Mouse (Mus musculus): ENCODE data around the gene Srpr. TPM values are rescaled to one million over a fixed set of nuclear protein-coding genes. Genes with fewer than 3 reads are reported as not detected.

Gene Srpr
- polyA plus RNA-seq, 1 experiment from 2014 or later = 84.6 TPM

GRCm38 (mm10) chr9:35238371-35238770 lies 38.4 kb downstream of the Srpr start:
- WGBS = 97% methylated on average over 1 of the region's 1 CpGs
- DNase-seq (ENCODE audit: low spot score) = no peak

GRCm38 (mm10) chr9:35238915-35239571 lies 39.1 kb downstream of the Srpr start:
- Histone ChIP-seq H3K27me3 (replicated peaks; ENCODE audit: low read depth, poor library complexity, severe bottlenecking) (no peaks in the 10 kb centered on the region), H3K4me3 (no peak overlapping the region), H3K9me3 (no peaks in the 10 kb centered on the region), H3K36me3 (replicated peaks) (peaks cover 25% of the 10 kb centered on the region), H3K27ac (replicated peaks) (no peak overlapping the region), H3K4me1 (peaks cover 6% of the 10 kb centered on the region; the same call in 1 of the 2 replicates)
- no peak for DNase-seq (ENCODE audit: low spot score)
- WGBS = 67% methylated on average over 6 of the region's 6 CpGs

More at GRCm38 (mm10) chr9:35238371-35238770, 38.4 kb downstream of the Srpr start:
- no peak overlapping the region for H3K4me3 ChIP-seq
- peaks cover 31% of the 10 kb centered on the region for H3K36me3 ChIP-seq (replicated peaks)
- peaks cover 6% of the 10 kb centered on the region; the same call in 1 of the 2 replicates for H3K4me1 ChIP-seq
- no peaks in the 10 kb centered on the region for H3K27me3 ChIP-seq (replicated peaks; ENCODE audit: low read depth, poor library complexity, severe bottlenecking)
- no peak overlapping the region for H3K27ac ChIP-seq (replicated peaks)
- no peaks in the 10 kb centered on the region for H3K9me3 ChIP-seq

GRCm38 (mm10) chr9:35239734-35240133 lies 39.8 kb downstream of the Srpr start:
- Histone ChIP-seq H3K4me1 (peaks cover 6% of the 10 kb centered on the region; the same call in 1 of the 2 replicates), H3K4me3 (no peak overlapping the region), H3K36me3 (replicated peaks) (peaks cover 18% of the 10 kb centered on the region), H3K27me3 (replicated peaks; ENCODE audit: low read depth, poor library complexity, severe bottlenecking) (no peaks in the 10 kb centered on the region), H3K27ac (replicated peaks) (no peak overlapping the region), H3K9me3 (no peaks in the 10 kb centered on the region)
- WGBS = 72% methylated on average over 1 of the region's 1 CpGs
- no peak for DNase-seq (ENCODE audit: low spot score)

GRCm38 (mm10) chr9:35247405-35247804 lies 47.4 kb downstream of the Srpr start:
- Histone ChIP-seq H3K27me3 (replicated peaks; ENCODE audit: low read depth, poor library complexity, severe bottlenecking) (no peaks in the 10 kb centered on the region), H3K4me1 (no peaks in the 10 kb centered on the region), H3K9me3 (no peaks in the 10 kb centered on the region), H3K4me3 (no peak overlapping the region), H3K36me3 (replicated peaks) (0 out of 2 replicates have a peak, but pooled peaks cover 2% of the 10 kb centered on the region), H3K27ac (replicated peaks) (no peak overlapping the region)
- 93% methylated on average over 2 of the region's 2 CpGs for WGBS
- no peak for DNase-seq (ENCODE audit: low spot score)

- DNase-seq (ENCODE audit: low spot score) = no peak
- no peak overlapping the region for H3K27ac ChIP-seq (replicated peaks)
- no peak overlapping the region for H3K4me3 ChIP-seq
- no peaks in the 10 kb centered on the region for H3K27me3 ChIP-seq (replicated peaks; ENCODE audit: low read depth, poor library complexity, severe bottlenecking)
- H3K4me1 ChIP-seq = no peaks in the 10 kb centered on the region
- H3K36me3 ChIP-seq (replicated peaks) = 0 out of 2 replicates have a peak, but pooled peaks cover 2% of the 10 kb centered on the region
- H3K9me3 ChIP-seq = 0 out of 2 replicates have a peak, but pooled peaks cover 2% of the 10 kb centered on the region
Measured at GRCm38 (mm10) chr9:35249476-35249875, 49.5 kb downstream of the Srpr start.

- DNase-seq (ENCODE audit: low spot score) = no peak
- H3K4me3 ChIP-seq = no peak overlapping the region
- no peaks in the 10 kb centered on the region for H3K27me3 ChIP-seq (replicated peaks; ENCODE audit: low read depth, poor library complexity, severe bottlenecking)
- 94% methylated on average over 7 of the region's 7 CpGs for WGBS
- no peak overlapping the region for H3K27ac ChIP-seq (replicated peaks)
- peaks cover 23% of the 10 kb centered on the region for H3K36me3 ChIP-seq (replicated peaks)
- no peaks in the 10 kb centered on the region for H3K4me1 ChIP-seq
- H3K9me3 ChIP-seq = 0 out of 2 replicates have a peak, but pooled peaks cover 2% of the 10 kb centered on the region
Measured at GRCm38 (mm10) chr9:35257365-35257764, 57.4 kb downstream of the Srpr start.

GRCm38 (mm10) chr9:35262418-35262817 lies 62.4 kb downstream of the Srpr start:
- DNase-seq (ENCODE audit: low spot score) = no peak
- H3K27ac ChIP-seq (replicated peaks) = no peak overlapping the region
- H3K36me3 ChIP-seq (replicated peaks) = peaks cover 25% of the 10 kb centered on the region
- no peak overlapping the region for H3K4me3 ChIP-seq
- 82% methylated on average over 4 of the region's 4 CpGs for WGBS
- H3K27me3 ChIP-seq (replicated peaks; ENCODE audit: low read depth, poor library complexity, severe bottlenecking) = no peaks in the 10 kb centered on the region
- H3K9me3 ChIP-seq = no peaks in the 10 kb centered on the region
- H3K4me1 ChIP-seq = peaks cover 10% of the 10 kb centered on the region

GRCm38 (mm10) chr9:35263431-35263830 lies 63.5 kb downstream of the Srpr start:
- no peaks in the 10 kb centered on the region for H3K27me3 ChIP-seq (replicated peaks; ENCODE audit: low read depth, poor library complexity, severe bottlenecking)
- no peak for DNase-seq (ENCODE audit: low spot score)

GRCm38 (mm10) chr9:35264509-35264908 lies 64.5 kb downstream of the Srpr start:
- Histone ChIP-seq H3K9me3 (no peaks in the 10 kb centered on the region), H3K27me3 (replicated peaks; ENCODE audit: low read depth, poor library complexity, severe bottlenecking) (no peaks in the 10 kb centered on the region), H3K36me3 (replicated peaks) (peaks cover 16% of the 10 kb centered on the region), H3K27ac (replicated peaks) (no peak overlapping the region), H3K4me1 (peaks cover 18% of the 10 kb centered on the region), H3K4me3 (no peak overlapping the region)
- 88% methylated on average over 3 of the region's 3 CpGs for WGBS
- no peak for DNase-seq (ENCODE audit: low spot score)

More at GRCm38 (mm10) chr9:35263431-35263830, 63.5 kb downstream of the Srpr start:
- H3K36me3 ChIP-seq (replicated peaks) = peaks cover 24% of the 10 kb centered on the region
- no peak overlapping the region for H3K4me3 ChIP-seq
- peaks cover 13% of the 10 kb centered on the region for H3K4me1 ChIP-seq
- H3K9me3 ChIP-seq = no peaks in the 10 kb centered on the region
- H3K27ac ChIP-seq (replicated peaks) = no peak overlapping the region
- 96% methylated on average over 2 of the region's 2 CpGs for WGBS

- Histone ChIP-seq H3K36me3 (replicated peaks) (peaks cover 29% of the 10 kb centered on the region), H3K27me3 (replicated peaks; ENCODE audit: low read depth, poor library complexity, severe bottlenecking) (no peaks in the 10 kb centered on the region), H3K27ac (replicated peaks) (peak within 1 kb of the TSS; percentile 91), H3K9me3 (no peaks in the 10 kb centered on the region), H3K4me1 (peaks cover 18% of the 10 kb centered on the region), H3K4me3 (peak within 1 kb of the TSS; percentile 85)
- peak; percentile 96 for DNase-seq (ENCODE audit: low spot score)
- WGBS = under 1% methylated on average over 62 of the region's 62 CpGs
Measured at GRCm38 (mm10) chr9:35267146-35267975, 67.4 kb downstream of the Srpr start, which contains the start of the genes Fam118b and Rpusd4. Fam118b (minus strand) TSS chr9:35267805. Rpusd4 (plus strand) TSS chr9:35267865.

GRCm38 (mm10) chr9:35267976-35268715 lies 68.2 kb downstream of the Srpr start:
- peaks cover 33% of the 10 kb centered on the region for H3K36me3 ChIP-seq (replicated peaks)
- peak overlapping the region; percentile 91 for H3K27ac ChIP-seq (replicated peaks)
- no peaks in the 10 kb centered on the region for H3K9me3 ChIP-seq
- peak overlapping the region; percentile 85 for H3K4me3 ChIP-seq
- DNase-seq (ENCODE audit: low spot score) = peak; percentile 16
- 2% methylated on average over 21 of the region's 21 CpGs for WGBS
- no peaks in the 10 kb centered on the region for H3K27me3 ChIP-seq (replicated peaks; ENCODE audit: low read depth, poor library complexity, severe bottlenecking)
- H3K4me1 ChIP-seq = peaks cover 18% of the 10 kb centered on the region

- 87% methylated on average over 3 of the region's 3 CpGs for WGBS
- Histone ChIP-seq H3K27me3 (replicated peaks; ENCODE audit: low read depth, poor library complexity, severe bottlenecking) (no peaks in the 10 kb centered on the region), H3K9me3 (no peaks in the 10 kb centered on the region), H3K4me1 (peaks cover 4% of the 10 kb centered on the region), H3K36me3 (replicated peaks) (peaks cover 56% of the 10 kb centered on the region), H3K4me3 (no peak overlapping the region), H3K27ac (replicated peaks) (no peak overlapping the region)
- no peak for DNase-seq (ENCODE audit: low spot score)
Measured at GRCm38 (mm10) chr9:35277855-35278365, 77.9 kb downstream of the Srpr start.

Measured in embryonic facial prominence, embryonic 10.5 days (tissue).